Mouse (Mus musculus) layer of hippocampus, adult 2 months (tissue): ENCODE measurements around the gene Fbxo10. TPM values are rescaled to one million over a fixed set of nuclear protein-coding genes. Genes with fewer than 3 reads are reported as not detected.
"Not testable (repeated sequence)": the region's sequence is repeated elsewhere in the genome, so short reads cannot be mapped to it uniquely, and the experiment has no call there.

Source experiments
- DNase-seq, 2 experiments: peaks; one replicate each; pipeline ENCODE4 v3.0.0; 2022; ENCODE audit warnings: low spot score in 2 of 2
- H3K27ac ChIP-seq: fragments of 200-600 bp; 2 replicates; pipeline ENCODE4 v1.8.1; 2022
- H3K4me3 ChIP-seq: fragments of 200-600 bp; 2 replicates; pipeline ENCODE4 v1.8.1; 2022; ENCODE audit warnings: mild to moderate bottlenecking
- CTCF ChIP-seq: fragments of 200-600 bp; conservative IDR thresholded peaks from 2 replicates; pipeline ENCODE4 v1.8.1; 2022; ENCODE audit warnings: antibody characterized with exemption, mild to moderate bottlenecking, moderate library complexity
- total RNA-seq, 2 experiments: library from RNA; stranded (reverse); gene quantifications; 2 replicates each; pipeline ENCODE4 v1.2.3; 2021

Gene Fbxo10
- total RNA-seq, 2 experiments from 2014 or later = 46.1 to 48.0 TPM

- TF ChIP-seq CTCF = no peak
- peak within 1 kb of the TSS; percentile 94 for H3K27ac ChIP-seq
- DNase-seq = peak; percentile 99 to 100
- H3K4me3 ChIP-seq = peak within 1 kb of the TSS; percentile 97
Measured at GRCm38 (mm10) chr4:45012105-45012975, 72.1 kb downstream of the Fbxo10 start, which contains the start of gene Zbtb5. TSS of gene Zbtb5 (minus strand) at chr4:45012412.

GRCm38 (mm10) chr4:45011581-45012104 is 72.8 kb downstream of the Fbxo10 start:
- DNase-seq = peak; percentile 40
- no peak for TF ChIP-seq CTCF

GRCm38 (mm10) chr4:45010806-45011415 is 73.5 kb downstream of the Fbxo10 start:
- H3K27ac ChIP-seq = peak overlapping the region; percentile 94
- H3K4me3 ChIP-seq = peak overlapping the region; percentile 68
- TF ChIP-seq CTCF = no peak
- DNase-seq = no peak

More at GRCm38 (mm10) chr4:45011581-45012104, 72.8 kb downstream of the Fbxo10 start:
- peak overlapping the region; percentile 68 for H3K4me3 ChIP-seq
- peak overlapping the region; percentile 94 for H3K27ac ChIP-seq

GRCm38 (mm10) chr4:45005452-45005851 is 79.0 kb downstream of the Fbxo10 start:
- Histone ChIP-seq H3K4me3 (no peak overlapping the region), H3K27ac (no peak overlapping the region)
- TF ChIP-seq CTCF = no peak
- no peak for DNase-seq

- no peak for TF ChIP-seq CTCF
- Histone ChIP-seq H3K4me3 (no peak overlapping the region), H3K27ac (no peak overlapping the region)
- DNase-seq = no peak
Measured at GRCm38 (mm10) chr4:45000001-45000400, 84.4 kb downstream of the Fbxo10 start.

GRCm38 (mm10) chr4:44998071-44998470 is 86.3 kb downstream of the Fbxo10 start:
- TF ChIP-seq CTCF = no peak
- Histone ChIP-seq H3K4me3 (no peak overlapping the region), H3K27ac (no peak overlapping the region)
- no peak for DNase-seq

GRCm38 (mm10) chr4:44994776-44995175 is 89.6 kb downstream of the Fbxo10 start:
- no peak for DNase-seq
- H3K4me3 ChIP-seq = no peak overlapping the region
- no peak overlapping the region for H3K27ac ChIP-seq
- no peak for TF ChIP-seq CTCF

- no peak overlapping the region for H3K27ac ChIP-seq
Measured at GRCm38 (mm10) chr4:44993847-44994246, 90.6 kb downstream of the Fbxo10 start.

GRCm38 (mm10) chr4:44993179-44993578 is 91.2 kb downstream of the Fbxo10 start:
- DNase-seq = not testable (repeated sequence)

More at GRCm38 (mm10) chr4:44993847-44994246, 90.6 kb downstream of the Fbxo10 start:
- no peak for TF ChIP-seq CTCF
- DNase-seq = no peak
- H3K4me3 ChIP-seq = no peak overlapping the region

GRCm38 (mm10) chr4:44992330-44992729 is 92.1 kb downstream of the Fbxo10 start:
- not testable (repeated sequence) for H3K27ac ChIP-seq, H3K4me3 ChIP-seq, DNase-seq

More at GRCm38 (mm10) chr4:44993179-44993578, 91.2 kb downstream of the Fbxo10 start:
- not testable (repeated sequence) for H3K4me3 ChIP-seq, H3K27ac ChIP-seq

- no peak overlapping the region for H3K4me3 ChIP-seq
- no peak for DNase-seq
- TF ChIP-seq CTCF = no peak
- H3K27ac ChIP-seq = no peak overlapping the region
Measured at GRCm38 (mm10) chr4:44990560-44990959, 93.8 kb downstream of the Fbxo10 start.

Other genes with a start within 250 kb of the Fbxo10 start
- 10 to 100 TPM; 26.2 to 29.2 TPM for gene Grhpr, start 103.2 kb downstream of the Fbxo10 start, total RNA-seq
- gene Zbtb5, start 72.2 kb downstream of the Fbxo10 start, total RNA-seq = 10 to 100 TPM in 1 of 2 experiments, 1 to 10 TPM in 1; 9.3 to 10.1 TPM
- 10 to 100 TPM; 11.3 to 12.8 TPM for gene Polr1e, start 66.0 kb downstream of the Fbxo10 start, total RNA-seq
- gene Tomm5, start 23.5 kb upstream of the Fbxo10 start, total RNA-seq = 10 to 100 TPM; 58.4 to 67.6 TPM
- gene Frmpd1, start 100.3 kb upstream of the Fbxo10 start, total RNA-seq = 10 to 100 TPM; 15.7 to 16.4 TPM
- gene Trmt10b, start 212.5 kb upstream of the Fbxo10 start, total RNA-seq = 10 to 100 TPM; 13.8 to 16.1 TPM